Mouse (Mus musculus) embryo, embryonic 9.5 days (tissue): ENCODE measurements around the gene Angel1.

Source experiments
- DNase-seq: peaks from one replicate; pipeline ENCODE4 v3.0.0-alpha.2; 2017; ENCODE audit errors: extremely low spot score

The Angel1 gene

DNA sequence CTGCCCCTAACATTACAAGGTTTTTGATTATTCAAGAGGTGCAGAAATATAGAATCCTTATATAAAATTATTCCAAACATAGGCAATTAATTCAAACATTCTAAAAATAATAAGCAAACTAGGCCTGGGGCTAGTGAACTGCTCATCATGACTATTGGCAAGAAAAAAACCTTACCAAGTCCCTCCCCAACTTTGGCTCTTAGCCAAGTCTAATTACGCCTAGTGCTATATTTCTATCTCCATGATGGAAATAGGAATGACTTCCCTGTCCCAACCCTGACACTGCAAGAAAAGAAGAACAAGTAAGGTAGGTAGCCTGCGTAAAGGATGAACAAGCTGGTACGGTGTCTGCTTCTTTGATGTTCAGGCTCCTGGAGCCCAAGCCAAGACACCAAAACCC lies 23.6 kb downstream of the Angel1 start:
- DNase-seq = no peak

DNA sequence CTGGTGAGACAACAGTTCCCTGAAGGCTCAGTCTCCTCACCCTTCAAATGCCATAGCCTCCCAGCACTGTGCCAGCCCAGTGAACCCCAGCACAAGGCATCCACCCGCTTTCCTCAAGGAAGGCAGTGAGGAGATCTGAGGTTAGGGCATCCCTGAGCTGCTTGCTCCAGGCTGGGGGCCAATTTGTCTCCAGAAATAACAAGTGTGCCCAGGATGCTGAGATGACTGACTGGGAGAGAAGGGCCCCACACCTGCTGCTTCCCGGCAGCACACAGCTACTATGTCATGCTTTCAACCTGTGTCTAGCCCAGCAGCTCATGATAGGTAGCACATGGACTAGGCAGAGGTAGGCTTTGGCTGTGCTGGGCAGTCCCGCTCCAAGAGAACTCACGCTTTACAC lies 24.8 kb downstream of the Angel1 start:
- no peak for DNase-seq

GRCm38 (mm10) chr12:86700927-86701310 lies 25.3 kb downstream of the Angel1 start:
- DNase-seq = no peak

GRCm38 (mm10) chr12:86699965-86700926 lies 26.0 kb downstream of the Angel1 start:
- DNase-seq = peak; percentile 26

DNA sequence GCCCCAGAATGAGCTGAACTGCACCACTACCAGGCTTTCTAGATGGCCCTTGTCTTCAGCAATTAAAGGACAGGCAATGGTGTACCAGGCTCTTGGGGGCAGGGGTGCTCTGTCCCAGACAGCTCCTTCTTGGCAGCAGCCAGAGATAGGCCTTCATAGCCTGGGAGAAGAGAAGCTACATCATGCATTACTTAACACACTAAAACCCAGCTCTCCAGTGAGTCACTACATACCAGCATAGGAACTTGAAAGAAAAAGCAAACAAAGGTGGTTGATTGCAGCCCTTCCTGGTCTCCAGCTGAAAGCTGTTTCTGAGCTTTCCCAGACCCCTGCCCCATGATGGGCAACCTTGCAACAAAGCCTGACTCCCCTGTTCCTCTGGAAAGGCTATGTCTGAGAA lies 27.7 kb downstream of the Angel1 start:
- no peak for DNase-seq

DNA sequence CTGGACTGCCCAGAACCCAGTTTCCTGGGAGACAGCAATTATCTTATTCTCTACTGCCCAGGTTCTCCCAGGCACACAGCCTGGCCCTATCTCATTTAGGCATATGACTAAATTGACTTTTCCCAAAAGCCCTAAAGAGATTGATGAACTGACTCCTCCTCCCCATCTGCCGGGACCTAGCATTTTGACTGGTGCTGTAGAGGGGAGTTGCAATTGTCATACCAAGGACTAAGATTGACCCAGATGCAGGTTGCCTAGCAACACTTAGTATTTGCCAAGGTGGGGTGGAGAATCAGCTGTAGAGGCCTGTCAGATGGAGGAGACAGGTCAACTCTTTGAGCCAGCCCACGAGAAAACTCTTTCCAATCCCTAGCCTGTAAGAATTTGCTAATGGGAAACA lies 28.3 kb downstream of the Angel1 start:
- DNase-seq = no peak

GRCm38 (mm10) chr12:86694441-86694840 lies 31.8 kb downstream of the Angel1 start:
- DNase-seq = no peak

GRCm38 (mm10) chr12:86693389-86693788 lies 32.9 kb downstream of the Angel1 start:
- DNase-seq = no peak

GRCm38 (mm10) chr12:86692471-86693356 lies 33.5 kb downstream of the Angel1 start:
- no peak for DNase-seq

DNA sequence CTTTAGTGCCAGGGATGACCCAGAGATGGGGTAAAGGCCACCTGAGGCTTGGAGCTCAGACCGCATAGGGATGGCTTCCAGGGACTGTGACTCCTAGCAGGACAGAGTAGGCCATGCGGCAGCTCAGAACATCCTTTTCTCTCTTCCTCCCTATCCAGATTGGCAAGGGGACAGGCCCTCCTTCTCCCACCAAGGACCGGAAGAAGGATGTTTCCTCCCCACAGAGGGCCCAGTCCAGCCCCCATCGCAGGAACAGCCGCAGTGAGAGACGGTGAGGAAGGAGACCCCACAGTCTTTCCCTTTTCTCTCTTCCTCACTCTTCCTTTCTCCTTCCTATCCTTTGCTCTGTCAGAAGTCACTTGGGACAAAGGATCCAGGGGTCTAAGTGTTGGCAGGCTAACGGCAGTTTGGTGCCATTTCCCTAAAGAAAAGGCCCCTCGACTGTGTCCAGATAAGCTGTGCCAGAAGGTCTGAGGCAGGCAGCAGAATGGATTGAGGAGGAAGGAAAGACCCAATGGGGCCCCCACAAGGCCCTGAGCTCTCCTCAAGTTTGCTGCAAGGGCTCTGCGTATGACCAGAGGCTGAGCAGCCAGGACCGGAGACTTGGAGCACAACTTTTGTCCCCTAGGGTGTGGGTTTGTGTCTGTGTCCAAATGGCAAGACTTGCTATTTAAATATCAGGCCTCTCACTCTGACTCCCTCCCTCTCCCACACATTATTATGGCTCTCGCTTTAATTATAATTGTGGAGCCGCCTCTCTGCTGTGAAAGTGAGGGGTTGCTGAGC lies 35.4 kb downstream of the Angel1 start:
- no peak for DNase-seq

GRCm38 (mm10) chr12:86688917-86689316 lies 37.3 kb downstream of the Angel1 start:
- DNase-seq = no peak

DNA sequence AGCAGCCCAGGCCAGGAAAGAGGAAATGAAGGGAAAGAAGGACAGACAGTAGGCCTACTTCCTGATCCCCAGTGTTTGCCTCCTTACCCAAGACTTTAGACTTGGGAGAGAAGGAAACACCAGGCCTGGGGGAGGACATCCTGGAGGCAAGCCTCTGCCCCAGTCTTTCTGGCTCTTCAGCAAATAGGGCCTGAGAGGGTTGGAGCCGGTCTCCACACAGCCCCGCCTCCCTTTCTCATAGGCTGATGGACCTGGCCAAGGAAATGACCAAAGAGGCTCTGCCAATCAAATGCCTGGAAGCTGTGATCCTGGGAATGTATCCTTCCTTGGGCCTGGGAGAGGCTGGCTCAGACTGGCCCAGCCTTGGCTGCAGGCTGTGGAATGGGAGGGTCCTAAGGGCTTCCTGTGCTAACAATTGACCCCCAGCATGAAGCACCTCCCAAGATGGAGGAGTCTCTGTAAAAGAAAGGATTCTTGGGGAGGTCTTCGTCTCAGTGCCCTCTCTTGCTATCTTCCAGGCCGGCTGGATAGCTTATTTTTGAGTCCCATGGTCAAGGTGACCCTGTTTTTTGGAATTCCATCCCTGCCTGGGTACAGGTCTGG lies 38.2 kb downstream of the Angel1 start:
- no peak for DNase-seq

- DNase-seq = no peak
Measured at GRCm38 (mm10) chr12:86687445-86687955, 38.8 kb downstream of the Angel1 start.

- no peak for DNase-seq
Measured at GRCm38 (mm10) chr12:86686551-86687330, 39.5 kb downstream of the Angel1 start.

GRCm38 (mm10) chr12:86685275-86685674 lies 41.0 kb downstream of the Angel1 start:
- no peak for DNase-seq

- no peak for DNase-seq
Measured at GRCm38 (mm10) chr12:86683698-86684097, 42.6 kb downstream of the Angel1 start.

- no peak for DNase-seq
Measured at GRCm38 (mm10) chr12:86682178-86682577, 44.1 kb downstream of the Angel1 start.

DNA sequence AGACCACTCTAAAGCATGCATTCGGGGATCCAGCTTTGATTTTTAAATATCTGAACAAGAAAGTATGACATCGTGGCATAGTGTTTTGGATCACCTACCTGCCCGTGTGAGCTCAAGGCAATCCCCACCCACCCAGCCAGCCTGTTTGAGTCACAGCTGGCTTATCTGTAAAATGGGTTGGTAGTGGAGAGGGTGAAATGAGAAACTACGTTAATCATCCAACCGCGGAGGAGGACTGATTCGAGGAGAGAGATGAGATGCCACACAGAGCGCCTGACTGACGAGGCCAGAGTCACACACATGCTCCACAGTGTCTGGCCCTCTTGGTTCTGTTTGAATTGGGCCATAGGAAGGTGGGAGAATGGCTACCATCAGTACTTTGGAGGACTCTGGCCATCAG lies 44.6 kb downstream of the Angel1 start:
- no peak for DNase-seq

DNA sequence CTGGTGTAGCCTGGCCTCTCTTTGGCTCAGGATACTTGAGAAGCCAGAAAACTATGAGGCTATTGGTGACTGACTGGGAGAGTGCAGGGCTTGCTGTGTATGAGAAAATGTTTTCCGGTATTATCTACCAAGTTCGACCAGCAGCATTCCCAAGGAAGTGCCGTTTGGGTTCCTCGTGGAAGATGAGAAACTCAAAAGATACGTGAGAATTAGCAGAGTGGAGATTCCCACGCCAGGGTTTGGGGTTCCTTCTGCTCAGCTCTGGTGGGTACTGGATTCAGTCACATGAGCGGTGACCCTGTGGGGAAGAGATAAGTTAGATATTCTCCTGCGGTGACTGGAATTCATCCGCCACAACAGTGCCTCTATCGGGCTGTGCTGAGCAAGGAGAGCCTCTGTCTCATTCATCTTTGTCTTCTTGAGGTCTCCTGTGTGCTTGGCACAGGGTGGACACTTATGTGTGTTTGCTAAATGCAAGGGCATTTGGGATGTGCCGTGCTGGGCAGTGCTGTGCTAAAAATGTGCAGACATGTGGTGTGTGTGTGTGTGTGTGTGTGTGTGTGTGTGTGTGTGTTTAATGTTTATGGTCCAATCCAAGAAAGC lies 45.6 kb downstream of the Angel1 start:
- no peak for DNase-seq

- no peak for DNase-seq
Measured at GRCm38 (mm10) chr12:86679991-86680491, 46.2 kb downstream of the Angel1 start.
